Mouse (Mus musculus) liver, adult (tissue): ENCODE results near the gene Pdzk1ip1.

Source experiments
- GATA4 ChIP-seq: IDR thresholded peaks from 2 replicates; pipeline ENCODE4 v1.6.1; 2014; ENCODE audit warnings: mild to moderate bottlenecking, low read length; ENCODE audit not compliant: insufficient replicate concordance

Gene Pdzk1ip1

DNA sequence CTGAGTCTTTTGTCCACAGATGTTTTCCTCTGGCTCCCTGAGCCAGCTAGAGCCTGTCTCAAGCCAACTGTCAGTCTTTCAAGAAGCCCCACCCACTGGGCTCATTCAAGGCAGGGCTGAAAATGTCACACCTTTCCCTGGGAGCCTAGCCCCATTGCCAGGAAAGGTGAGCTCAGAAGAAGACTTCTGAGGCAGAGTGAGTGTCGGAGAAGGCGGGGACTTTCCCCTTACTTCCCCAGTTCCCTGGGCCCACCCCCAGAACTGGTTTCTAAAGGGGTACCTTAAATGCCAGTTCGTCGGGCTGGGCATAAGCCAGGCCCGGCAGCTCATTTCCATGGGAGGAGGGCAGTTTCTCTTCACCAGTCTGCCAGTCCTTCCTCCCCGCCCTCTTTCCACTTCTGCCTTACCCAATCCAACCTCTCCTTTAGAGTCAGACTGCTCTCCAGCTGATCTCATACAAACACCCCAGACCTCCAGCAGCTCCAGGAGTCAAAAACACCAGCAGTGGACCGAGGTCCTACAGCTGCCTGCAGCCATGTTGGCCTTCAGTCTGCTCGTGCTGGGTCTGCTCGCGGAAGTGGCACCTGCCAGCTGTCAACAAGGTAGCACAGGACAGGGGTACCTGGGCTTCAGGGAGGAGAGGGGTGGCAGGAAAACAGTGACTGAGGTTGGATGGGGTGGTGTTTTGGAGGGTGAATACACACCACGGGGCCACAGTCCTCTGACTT lies at the start of gene Pdzk1ip1:
TSS of gene Pdzk1ip1 (plus strand) at position 98 of the 728 bp plus-strand sequence.
- TF ChIP-seq GATA4, result no peak

DNA sequence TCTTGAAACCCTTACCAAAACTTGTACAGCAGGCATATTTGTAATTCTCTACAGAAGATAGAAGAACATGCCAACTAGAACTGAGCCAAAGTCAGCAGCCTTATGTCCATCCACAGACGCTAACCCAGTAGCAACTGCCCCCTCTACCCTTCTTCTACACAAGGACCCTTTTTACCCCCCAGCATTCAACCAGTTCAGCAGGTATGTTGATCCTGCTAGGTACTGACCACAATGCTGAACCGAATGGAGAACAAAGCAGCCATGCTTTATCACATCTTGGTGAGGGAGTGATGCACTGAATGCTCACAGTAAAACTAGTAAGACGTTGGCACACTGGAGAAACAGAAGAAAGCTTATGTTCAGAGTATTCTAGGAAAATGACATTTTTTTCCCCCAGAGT lies 42.9 kb upstream of the Pdzk1ip1 start:
- no peak for TF ChIP-seq GATA4

DNA sequence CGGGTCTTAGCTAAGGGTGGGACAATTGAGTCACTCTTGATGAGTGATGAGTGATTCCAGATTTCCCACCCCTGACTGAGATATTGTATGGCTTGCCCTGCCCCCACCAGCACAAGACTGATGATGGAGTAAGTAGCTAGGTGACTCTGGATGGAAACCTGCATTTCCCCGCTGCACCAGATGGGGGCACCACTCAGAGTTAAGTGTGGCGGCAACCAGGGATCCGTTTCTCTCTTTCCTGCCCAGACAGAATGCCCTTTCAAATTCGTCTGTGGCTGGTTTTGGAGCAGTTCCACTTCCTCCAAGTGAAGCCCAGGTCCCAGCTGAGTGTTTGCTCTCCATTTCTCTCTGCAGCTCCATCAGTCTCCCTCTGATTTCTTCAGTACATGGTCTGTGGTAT lies 40.8 kb upstream of the Pdzk1ip1 start:
- TF ChIP-seq GATA4, result no peak

DNA sequence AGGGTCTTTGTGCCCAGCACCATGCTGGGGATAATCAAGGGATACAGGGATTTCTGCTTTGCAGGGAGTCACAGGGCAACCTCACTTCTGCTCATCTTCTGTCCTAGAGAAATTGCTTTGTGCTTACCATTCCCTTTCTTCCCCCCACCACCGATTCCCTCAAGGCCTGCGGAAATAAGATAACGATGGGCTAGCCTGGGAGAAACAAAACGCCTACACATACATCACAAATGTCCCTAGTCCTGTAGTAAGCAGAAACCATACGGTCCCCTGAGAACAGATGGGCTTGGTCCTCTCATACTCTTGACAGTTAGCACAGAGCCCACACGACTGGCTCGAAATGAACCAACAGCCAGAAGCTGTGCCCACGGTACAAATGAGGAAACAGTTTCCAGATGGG lies 40.3 kb upstream of the Pdzk1ip1 start:
- no peak for TF ChIP-seq GATA4

DNA sequence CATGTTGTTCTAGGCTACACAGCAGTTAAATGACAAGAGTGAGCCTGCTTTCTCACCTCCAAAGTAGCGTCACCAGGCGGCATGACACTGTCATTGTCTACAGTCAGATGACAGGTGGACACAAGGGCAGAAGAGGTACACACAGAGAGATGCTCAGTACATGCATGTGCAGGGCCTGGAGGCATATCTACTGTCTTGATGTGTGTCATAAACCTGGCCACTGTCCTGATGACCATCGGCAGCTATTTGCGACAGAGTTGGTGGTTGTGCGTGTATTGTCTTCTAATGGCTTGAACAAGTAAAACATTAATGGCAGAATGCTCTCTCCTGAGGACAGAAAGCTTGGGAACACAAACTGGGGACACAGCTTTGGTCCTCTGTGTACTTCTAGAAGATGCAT lies 37.3 kb upstream of the Pdzk1ip1 start:
- no peak for TF ChIP-seq GATA4

DNA sequence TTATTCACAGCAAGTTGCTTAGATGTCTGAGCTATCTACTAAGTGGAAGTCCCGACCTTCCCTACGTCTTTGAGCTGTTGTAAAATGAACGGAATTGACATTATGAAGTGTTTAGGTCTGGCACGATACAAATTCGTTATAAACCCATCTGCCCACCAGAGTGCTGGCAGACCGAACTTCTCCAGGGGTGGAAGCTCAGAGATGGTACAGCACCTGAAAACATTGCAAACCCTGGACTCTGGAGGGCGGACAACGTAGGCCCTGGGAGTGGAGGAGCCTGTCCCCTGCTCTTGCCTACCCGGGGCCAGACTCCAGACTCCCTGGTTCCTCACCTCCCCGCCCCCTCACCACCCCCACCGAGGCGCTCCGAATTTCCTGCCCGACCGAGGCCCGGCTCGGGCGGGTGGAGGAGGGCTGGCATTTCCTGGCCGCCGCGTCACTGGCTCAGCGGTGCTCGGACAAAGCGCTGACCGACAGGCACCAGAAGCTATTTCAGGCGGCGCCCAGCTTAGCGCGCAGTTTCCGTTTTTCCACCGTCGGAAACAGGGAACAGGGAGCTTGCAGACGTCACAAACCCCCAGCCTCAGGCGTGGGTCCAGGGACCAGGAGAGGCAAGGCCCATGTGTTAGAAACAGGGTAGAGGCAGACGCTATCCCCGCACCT lies 36.0 kb upstream of the Pdzk1ip1 start:
- TF ChIP-seq GATA4, result no peak

DNA sequence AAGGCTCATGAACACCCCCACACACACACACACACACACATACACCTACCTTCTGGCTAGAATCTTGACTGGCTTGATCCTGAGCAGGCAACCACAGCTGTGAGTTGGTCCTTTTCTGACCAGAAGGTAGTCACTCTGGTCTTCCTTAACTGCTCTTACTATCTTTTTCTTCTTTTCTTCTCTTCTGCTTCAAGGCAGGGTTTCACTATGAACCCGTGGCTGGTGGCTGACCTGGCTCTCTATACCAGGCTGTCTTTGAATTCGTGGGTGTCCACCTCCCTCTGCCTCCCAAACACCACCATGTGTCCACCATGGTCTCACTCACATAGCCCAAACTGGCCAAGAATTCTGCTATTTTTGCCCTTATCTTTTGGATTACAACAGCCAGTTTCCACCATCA lies 33.5 kb upstream of the Pdzk1ip1 start:
- no peak for TF ChIP-seq GATA4

DNA sequence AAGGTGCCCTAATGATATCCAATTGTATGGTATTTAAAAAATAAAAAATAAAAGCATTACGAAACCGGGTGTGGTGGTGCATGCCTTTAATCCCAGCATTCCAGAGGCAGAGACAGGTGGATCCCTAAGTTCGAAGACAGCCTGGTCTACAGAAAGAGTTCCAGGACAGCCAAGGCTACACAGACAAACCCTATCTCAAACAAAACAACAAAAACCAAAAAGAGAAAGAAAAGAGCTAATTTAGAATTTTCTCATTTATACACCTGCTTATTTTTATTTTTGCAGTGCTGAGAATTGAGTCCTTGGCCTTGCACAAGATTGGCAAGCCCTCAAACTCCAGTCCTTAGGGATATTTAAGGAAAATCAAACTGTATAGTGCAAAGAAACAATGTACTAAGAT lies 32.8 kb upstream of the Pdzk1ip1 start:
- TF ChIP-seq GATA4, result no peak

DNA sequence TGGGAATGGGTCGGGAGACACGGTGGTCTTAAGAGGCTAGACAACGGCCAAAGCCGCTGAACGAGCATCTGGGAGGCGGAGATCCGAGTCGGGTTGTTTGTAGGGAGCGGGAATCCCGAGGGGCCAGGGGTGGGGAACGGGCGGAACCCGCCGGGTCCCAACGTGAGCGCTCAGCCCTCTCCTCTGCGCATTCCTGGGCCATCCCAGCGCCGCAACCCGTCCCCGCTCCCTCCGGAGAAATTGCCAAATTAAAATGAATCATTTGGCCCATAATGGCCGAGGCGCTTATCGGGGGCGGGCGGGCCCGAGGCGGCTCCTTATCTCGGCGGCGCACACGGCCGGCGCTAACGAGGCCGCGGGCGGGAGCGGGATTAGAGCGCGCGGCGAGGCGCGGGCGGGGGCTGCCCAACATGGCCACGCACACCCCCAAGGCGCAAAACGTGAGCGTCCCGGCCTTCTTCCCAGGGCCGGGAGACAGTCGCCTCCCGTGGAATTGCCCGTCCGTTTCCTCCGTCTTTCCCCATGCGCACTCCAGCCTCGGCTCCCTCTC lies 32.1 kb upstream of the Pdzk1ip1 start, which contains the start of gene Tal1:
TSS of gene Tal1 (plus strand) at position 56 of the 550 bp plus-strand sequence.
- peak; percentile 96; the same call in 1 of the 2 replicates for TF ChIP-seq GATA4

DNA sequence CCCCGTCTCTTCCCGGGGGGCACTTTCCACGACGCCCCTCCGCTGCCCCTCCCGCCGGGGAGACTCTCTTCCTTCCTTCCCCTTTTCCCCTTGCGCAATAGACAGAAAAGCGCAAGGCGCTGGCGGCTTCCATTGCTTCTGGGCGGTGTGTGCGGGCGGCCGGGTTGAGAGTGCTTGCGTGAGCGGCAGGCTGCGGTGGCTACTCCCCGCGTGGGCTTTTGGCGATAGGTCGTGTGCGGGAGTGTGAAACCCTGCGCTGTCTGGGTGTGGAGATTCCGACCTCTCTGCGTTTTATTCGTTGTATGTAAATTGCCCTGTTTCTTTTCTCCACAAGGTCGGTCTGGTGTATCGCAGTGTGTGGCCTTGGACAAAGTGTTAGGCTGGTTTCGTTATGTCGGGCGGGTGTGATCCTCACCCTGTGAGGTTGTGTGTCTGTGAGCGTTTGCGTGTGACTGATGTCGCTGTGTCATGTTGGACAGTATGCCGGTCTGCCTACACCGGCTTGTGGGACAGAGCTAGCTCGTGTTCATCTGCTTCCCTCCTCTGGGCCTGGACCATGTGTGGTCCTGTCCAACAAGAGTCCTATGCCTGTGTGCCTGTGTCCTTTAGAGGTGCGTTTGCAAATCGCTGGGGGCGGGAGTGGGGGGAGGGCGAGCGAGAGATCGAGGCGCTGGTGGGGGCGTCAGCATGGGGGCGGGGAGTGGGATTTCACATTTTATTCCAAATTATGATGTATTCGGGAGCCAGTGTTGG lies 31.4 kb upstream of the Pdzk1ip1 start:
- no peak for TF ChIP-seq GATA4

DNA sequence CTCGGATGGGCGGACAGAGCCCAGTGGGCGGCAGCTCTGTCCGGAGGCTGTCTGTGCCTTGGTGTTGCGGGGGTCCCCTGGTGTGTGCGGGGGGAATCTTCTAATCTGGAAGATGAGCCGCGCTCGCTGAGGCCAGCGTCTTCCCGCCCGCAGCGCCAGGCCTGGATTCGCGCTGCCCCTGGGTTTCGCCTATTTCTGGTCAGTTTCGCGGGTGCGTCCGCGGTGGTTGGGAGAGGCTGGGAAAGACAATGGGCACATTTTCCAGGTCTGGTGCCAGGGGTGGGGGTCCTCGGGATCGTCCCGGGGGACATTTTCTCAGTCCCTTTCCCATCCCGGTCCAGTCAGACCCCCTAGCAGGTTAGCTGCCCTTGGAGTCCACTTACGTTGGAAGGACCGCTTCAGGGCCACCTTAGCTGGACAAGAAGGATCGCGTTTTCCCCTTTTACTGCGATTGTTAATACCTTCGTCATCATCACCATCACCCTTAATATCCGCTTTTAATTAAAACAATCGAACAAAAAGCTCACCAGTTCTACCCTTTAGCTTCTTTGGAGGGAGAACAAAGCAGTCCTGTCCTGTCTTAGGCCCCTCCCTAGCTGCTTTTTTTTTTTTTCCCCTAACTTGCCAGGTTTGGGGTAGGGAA lies 30.7 kb upstream of the Pdzk1ip1 start:
- no peak for TF ChIP-seq GATA4

DNA sequence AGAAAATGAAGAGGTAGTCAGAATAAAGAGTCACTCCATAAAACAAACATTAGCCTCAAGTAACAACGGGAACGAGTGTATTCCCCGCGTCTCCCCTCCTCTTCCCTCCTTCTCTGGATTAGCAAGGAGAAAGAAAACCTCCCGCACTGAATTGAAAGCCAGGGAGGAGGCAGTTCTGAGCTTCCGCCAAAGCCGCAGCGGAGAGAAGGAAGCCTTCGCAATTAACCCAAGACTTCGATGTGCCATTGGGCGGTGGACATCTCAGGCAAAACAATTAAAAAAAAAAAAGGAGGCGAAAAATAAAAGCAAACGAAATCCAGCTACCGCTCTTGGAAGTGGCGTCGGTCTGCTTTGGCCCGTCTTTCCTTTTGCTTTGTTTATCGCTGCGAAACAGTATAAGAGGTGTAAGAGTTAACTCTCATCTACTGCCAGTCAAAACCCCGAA lies 30.2 kb upstream of the Pdzk1ip1 start:
- no peak for TF ChIP-seq GATA4

DNA sequence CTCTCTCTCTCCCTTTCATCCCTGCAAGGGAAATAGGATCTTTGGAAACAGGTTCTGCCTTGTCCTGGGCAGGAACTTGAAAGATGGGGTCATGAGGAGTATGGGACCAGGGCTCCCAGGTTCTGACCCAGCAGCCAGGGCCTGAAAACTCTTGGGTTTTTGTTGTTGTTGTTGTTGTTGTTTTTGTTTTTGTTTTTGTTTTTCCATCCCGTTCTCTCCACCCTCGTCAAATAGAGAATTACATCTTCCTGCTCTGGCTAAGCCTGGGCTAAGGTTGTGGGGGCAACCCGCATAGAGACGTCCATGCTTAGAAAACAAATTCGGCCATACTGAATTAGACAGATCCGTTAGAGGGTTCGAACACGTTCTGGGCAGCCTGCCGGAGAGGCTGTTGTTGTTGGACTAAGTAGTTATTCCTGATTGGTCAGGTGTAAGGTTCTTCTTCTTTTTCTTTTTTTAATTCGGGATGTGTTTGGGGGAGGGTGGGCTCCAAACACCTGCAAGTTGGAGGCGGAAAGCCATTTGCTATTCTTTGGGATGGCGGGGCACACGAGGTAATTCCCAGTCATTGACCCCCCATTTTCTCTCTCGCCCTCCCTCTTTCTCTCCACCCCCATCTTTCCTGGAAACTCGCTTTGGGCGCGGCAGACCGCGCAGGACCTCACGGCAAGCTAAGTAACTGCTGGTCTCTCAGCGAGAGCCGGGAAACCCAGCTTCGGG lies 29.5 kb upstream of the Pdzk1ip1 start:
- TF ChIP-seq GATA4, result no peak

DNA sequence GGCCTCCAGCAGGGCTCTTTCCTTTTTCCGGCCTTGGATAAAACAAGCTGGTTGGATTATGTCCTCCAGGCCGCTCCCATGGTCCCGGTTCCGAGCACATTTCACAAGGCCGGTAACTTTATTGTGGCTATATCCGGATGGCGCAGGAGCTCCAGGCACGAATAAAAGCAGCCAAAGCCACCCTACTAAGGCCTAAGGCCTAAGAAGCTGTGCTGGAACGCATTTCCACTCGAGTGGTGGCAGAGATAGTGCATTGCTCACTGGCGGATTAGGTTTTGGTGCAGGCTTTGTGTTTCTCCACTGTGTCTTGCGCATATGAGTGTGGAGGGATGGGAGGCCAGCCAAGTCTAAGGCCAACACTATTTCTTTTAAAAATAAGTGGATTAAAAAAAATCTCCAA lies 28.6 kb upstream of the Pdzk1ip1 start:
- no peak for TF ChIP-seq GATA4

DNA sequence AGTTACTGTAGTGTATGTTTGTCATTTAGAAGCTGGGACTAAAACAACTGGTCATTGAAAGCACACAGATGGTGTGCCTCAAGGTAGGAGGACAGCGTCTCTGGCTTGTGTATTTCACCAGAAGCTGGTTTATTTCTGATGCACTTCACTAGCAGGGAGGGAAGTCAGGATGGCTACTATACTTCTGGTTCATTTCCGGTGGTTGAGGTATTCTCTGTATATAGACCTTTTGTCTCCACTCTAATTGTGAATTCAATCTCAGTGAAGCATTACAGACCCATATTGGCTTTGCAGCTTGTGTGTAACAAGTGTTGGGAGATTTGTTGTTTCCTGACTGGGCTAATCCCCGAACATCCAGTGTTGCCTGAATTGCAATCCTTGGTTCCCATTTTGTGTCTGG lies 27.8 kb upstream of the Pdzk1ip1 start:
- TF ChIP-seq GATA4, result no peak

DNA sequence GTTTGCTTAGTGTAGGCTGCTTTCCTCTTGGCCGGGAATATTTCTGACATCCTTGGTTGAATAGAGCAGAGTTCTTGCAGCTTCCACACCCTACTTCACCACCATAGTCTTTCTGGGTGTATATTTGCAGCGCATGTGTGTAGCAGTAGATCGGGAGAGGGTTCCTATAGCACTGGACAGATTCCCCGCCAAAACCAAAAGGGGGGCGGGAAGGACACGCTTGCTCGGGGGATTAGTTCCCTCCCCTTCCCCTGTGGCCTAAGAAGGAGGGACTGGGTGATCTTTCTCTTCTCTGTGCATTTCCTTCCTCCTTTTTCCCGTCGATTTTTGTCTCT lies 26.0 kb upstream of the Pdzk1ip1 start:
- TF ChIP-seq GATA4, result no peak
